Mouse (Mus musculus) adrenal gland, postnatal 0 days (tissue): ENCODE data around the gene Spen. TPM values are rescaled to one million over a fixed set of nuclear protein-coding genes. Genes with fewer than 3 reads are reported as not detected.

Experiments used
- polyA plus RNA-seq: library from polyadenylated mRNA; unstranded; fragments of >200 nt; fragmentation: Nextera tagmentation; extraction: Ambion mirVana; gene quantifications from 2 replicates; pipeline ENCODE4 v1.2.1, GENCODE M21; 2015

The Spen gene
- 4.6 and 6.5 TPM in 2 replicates for polyA plus RNA-seq

DNA sequence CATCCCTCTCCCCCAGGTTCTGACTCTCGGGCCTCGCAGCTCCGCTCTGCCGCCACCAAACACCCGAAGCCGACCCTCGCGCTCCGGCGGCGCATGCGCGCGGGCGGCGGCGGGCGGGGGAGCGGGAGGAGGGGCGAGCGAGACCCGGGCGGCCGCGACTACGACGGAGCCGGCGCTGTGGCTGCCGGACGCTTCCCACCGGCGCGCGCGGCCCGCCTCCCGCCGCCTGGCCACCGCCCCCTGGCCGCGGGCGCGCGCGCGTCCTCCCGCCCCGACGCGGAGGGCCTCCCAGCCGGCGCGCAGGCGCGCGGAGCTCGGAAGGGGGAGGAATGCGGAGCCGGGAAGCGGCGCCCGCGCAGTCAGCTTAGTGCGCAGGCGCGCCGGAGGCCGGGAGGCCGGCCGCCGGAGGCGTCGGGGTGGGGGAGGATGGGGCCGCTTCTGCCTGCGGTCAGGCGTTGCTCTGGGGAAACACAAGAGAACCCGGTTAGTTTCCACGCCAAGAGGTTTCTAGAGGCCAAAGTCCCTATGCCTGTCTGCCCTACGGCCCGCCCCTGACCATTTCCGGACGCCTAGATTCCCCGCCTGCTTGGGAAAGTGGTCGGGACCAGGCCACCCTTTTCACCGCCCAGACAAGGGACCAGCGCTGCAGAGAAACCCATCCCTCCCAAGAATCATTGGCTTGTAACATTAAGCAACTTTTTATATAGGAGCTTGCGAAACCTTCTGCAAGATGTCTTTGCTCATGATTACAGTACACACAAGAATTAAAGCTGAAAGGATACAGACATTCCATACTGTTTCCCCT lies at the start of gene Spen:
Gene Spen (minus strand): TSS at position 190 of the 805 bp plus-strand sequence.

DNA sequence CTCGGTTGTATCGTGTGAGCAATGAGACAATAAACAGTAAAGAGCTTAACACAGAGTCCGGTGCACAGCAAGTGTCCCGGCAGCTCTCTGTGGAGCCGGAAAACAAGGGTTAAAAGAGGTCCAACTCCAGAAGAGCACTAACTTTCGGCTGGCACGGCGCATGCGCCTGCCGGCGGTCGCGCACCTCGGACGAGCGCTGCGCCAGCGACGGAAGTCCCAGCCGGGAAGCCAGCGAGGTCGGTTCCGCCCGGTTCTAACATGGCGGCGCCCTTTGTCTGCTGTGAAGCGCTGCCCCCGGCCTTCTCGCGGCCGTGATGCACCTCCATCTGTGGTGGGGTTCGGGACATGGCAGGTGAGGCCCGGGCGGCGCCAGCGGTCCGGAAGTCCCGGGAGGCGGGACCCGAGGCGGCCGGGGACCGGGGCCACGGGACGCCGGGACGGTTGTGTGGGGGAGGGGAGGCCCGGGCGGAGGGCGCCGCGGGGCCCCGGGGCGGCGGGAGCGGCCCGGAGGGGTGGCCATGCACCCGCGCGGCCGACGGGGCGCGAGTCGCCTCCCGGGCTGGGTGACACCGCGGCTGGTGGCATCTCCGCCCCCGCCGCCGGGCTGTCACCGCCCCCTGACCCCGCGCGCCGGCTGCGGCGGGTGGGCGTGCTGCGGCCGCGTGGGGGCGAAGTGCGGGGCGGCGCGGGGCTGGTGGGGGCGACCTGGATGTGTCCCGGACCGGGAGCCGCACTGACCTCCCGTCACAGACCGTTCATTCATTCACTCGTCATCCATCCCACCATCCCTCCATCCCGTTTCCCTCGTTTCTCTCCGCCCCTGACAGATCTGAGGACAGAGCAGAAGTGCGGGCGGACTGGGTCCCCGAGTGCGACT lies 93.7 kb downstream of the Spen start, which contains the start of gene Zbtb17:
Gene Zbtb17 (plus strand): TSS at position 204 of the 877 bp plus-strand sequence.

DNA sequence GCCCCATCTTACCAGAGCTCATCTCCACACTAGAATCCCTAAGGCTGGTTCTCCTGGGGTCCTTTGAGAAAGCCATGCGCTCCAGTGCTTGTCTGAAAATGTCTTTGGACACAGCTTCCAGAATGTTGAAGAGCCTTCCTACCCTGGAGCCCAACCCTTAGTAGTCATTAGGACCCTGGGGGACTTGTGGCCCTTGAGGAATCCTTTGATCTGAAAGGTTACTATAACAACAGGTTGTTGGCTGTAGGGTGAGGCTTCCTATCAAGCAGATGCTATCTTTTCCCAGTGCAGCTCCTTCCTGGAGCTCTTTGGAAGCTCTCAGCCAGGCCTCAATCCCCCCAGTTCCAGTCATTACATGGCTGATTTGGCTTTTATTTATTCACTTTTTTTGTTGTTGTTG lies 102.4 kb downstream of the Spen start, which contains the start of gene Srarp:
Gene Srarp (minus strand): TSS at position 132 of the 400 bp plus-strand sequence.

DNA sequence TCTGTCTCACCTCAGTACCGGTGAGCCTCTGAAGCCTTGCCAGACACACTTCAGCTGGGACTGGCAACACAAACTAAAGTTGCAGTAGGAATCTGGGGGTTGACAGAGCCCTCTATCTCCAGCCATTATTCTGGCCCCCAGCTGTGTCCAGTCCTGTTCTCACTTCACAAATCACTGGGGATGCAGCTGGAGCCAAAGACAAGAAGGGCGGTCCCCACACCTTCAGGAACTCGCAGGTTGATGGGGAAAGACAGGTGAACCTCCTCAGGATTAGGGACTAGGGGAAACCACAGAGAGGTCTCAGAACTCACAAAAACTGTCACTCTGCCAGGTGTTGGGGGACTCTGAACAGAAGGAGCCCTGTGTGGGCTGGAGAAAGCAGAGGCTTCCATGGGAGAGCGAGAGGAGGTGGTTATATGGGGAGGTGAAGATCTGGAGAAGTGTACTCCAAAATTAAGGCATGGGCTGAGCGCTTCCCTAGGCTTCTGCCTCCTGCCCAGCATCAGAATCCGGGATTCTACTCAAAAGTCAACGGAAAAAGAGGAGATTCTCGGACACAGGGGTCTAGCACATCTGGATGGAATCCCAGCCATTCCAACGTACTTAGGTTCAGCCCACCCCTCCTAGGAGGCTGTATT lies 118.1 kb downstream of the Spen start, which contains the start of gene Hspb7:
Gene Hspb7 (plus strand): TSS at position 588 of the 638 bp plus-strand sequence.

Other genes with a start within 250 kb of the Spen start
- gene Epha2, start 237.4 kb downstream of the Spen start, polyA plus RNA-seq, result 2.6 and 4.0 TPM in 2 replicates
- gene Fam131c, start 170.4 kb downstream of the Spen start, polyA plus RNA-seq, result 1.2 and 1.5 TPM in 2 replicates
- 0.25 and 0.47 TPM in 2 replicates for gene Clcnka, start 139.9 kb downstream of the Spen start, polyA plus RNA-seq
- gene Clcnkb, start 122.6 kb downstream of the Spen start, polyA plus RNA-seq, result 0.29 and 0.30 TPM in 2 replicates
- gene Hspb7, start 117.8 kb downstream of the Spen start, polyA plus RNA-seq, result 0.85 and 2.6 TPM in 2 replicates
- not detected in 2 replicates for gene Srarp, start 102.5 kb downstream of the Spen start, polyA plus RNA-seq
- 13.8 and 16.4 TPM in 2 replicates for gene Zbtb17, start 93.9 kb downstream of the Spen start, polyA plus RNA-seq
- gene Fblim1, start 67.5 kb upstream of the Spen start, polyA plus RNA-seq, result 22.7 and 34.9 TPM in 2 replicates
- gene Tmem82, start 80.0 kb upstream of the Spen start, polyA plus RNA-seq, result 1.8 and 2.6 TPM in 2 replicates
- gene Slc25a34, start 85.2 kb upstream of the Spen start, polyA plus RNA-seq, result 1.5 and 2.2 TPM in 2 replicates
- 5.7 and 7.2 TPM in 2 replicates for gene Plekhm2, start 126.3 kb upstream of the Spen start, polyA plus RNA-seq
- not detected in 2 replicates for gene Rsc1a1, start 147.0 kb upstream of the Spen start, polyA plus RNA-seq
- gene Ddi2, start 184.8 kb upstream of the Spen start, polyA plus RNA-seq, result 9.7 and 17.0 TPM in 2 replicates
- 7.0 and 7.7 TPM in 2 replicates for gene Agmat, start 208.1 kb upstream of the Spen start, polyA plus RNA-seq